Mouse (Mus musculus) retina, postnatal 1 day (tissue): Measurements from ENCODE around the gene Kmo.

Experiments
- DNase-seq: peaks from one replicate; pipeline ENCODE4 v3.0.0-alpha.2; 2012

Gene Kmo

GRCm38 (mm10) chr1:175699375-175699774 is 79.2 kb downstream of the Kmo start:
- DNase-seq: no peak

- no peak for DNase-seq
Observed at GRCm38 (mm10) chr1:175699796-175700195, 79.6 kb downstream of the Kmo start.

GRCm38 (mm10) chr1:175701145-175701544 is 81.0 kb downstream of the Kmo start:
- no peak for DNase-seq

GRCm38 (mm10) chr1:175707599-175707998 is 87.4 kb downstream of the Kmo start:
- DNase-seq: no peak

GRCm38 (mm10) chr1:175708013-175708412 is 87.8 kb downstream of the Kmo start:
- no peak for DNase-seq
